ENCODE assay signal across 8 mouse cellular contexts in genomic region chr3:116594076-116594727, GRCm38 (mm10). TPM values are rescaled to one million over a fixed set of nuclear protein-coding genes. Genes with fewer than 3 reads are reported as not detected.
DNase-seq lines count a peak whose midpoint lies in the region; ATAC-seq and TF ChIP-seq lines count a peak whose summit lies in the region.

No protein-coding gene starts in this region.

- intact Hi-C loops in left cerebral cortex, postnatal 4 days (cut with DNase I): loop anchor here (5.0 kb wide), 1 partner anchor 158 kb away; no protein-coding TSS in a partner anchor

- H3K9me3 ChIP-seq in forebrain, embryonic 10.5 days: no peaks in the 10 kb centered on the region
- H3K9me3 ChIP-seq in liver, embryonic 11.5 days (ENCODE audit: control insufficient read depth, low read length): no peaks in the 10 kb centered on the region
- H3K9me3 ChIP-seq in stomach, embryonic 15.5 days: no peaks in the 10 kb centered on the region

- peak overlapping the region; percentile 71 for H3K27ac ChIP-seq in bone marrow macrophage, adult 2 months (ENCODE audit: insufficient read depth, low read depth, low read length)
- peak overlapping the region; percentile 95 for H3K27ac ChIP-seq in forebrain, embryonic 10.5 days
- H3K27ac ChIP-seq in liver, embryonic 11.5 days (ENCODE audit: low read depth, low read length): peak overlapping the region; percentile 33
- peak overlapping the region; percentile 84 for H3K27ac ChIP-seq in stomach, embryonic 15.5 days

- H3K4me1 ChIP-seq in bone marrow macrophage, adult 2 months (ENCODE audit: control insufficient read depth, insufficient read depth, low read length): peaks cover 9% of the 10 kb centered on the region
- peaks cover 21% of the 10 kb centered on the region for H3K4me1 ChIP-seq in forebrain, embryonic 10.5 days
- H3K4me1 ChIP-seq in liver, embryonic 11.5 days (replicated peaks; ENCODE audit: control insufficient read depth, insufficient read depth, low read length): peaks cover 9% of the 10 kb centered on the region; the same call in 1 of the 2 replicates
- no peaks in the 10 kb centered on the region for H3K4me1 ChIP-seq in stomach, embryonic 15.5 days

- H3K4me2 ChIP-seq in liver, embryonic 11.5 days: peak overlapping the region; percentile 62
- H3K4me2 ChIP-seq in stomach, embryonic 15.5 days: peak overlapping the region; percentile 47

- TF ChIP-seq CTCF in bone marrow macrophage, adult 2 months (IDR thresholded peaks at IDR 0.05; ENCODE audit: low read depth, low read length): no peak

- H3K9ac ChIP-seq in liver, embryonic 11.5 days (ENCODE audit: low read depth, low read length): peak overlapping the region; percentile 91
- peak overlapping the region; percentile 66 for H3K9ac ChIP-seq in stomach, embryonic 15.5 days

- no peak for TF ChIP-seq POLR2A in bone marrow macrophage, adult 2 months (IDR thresholded peaks at IDR 0.05; ENCODE audit: borderline replicate concordance, low read depth, low read length)

- WGBS in forebrain, embryonic 10.5 days: 2% methylated on average over 22 of the region's 22 CpGs
- WGBS in liver, embryonic 11.5 days: 2% methylated on average over 22 of the region's 22 CpGs
- 2% methylated on average over 22 of the region's 22 CpGs for WGBS in stomach, embryonic 15.5 days

- peaks cover 48% of the 10 kb centered on the region for H3K36me3 ChIP-seq in forebrain, embryonic 10.5 days (replicated peaks)
- H3K36me3 ChIP-seq in liver, embryonic 11.5 days (ENCODE audit: control insufficient read depth, insufficient read depth, low read length): peaks cover 10% of the 10 kb centered on the region
- peaks cover 24% of the 10 kb centered on the region; the same call in 1 of the 2 replicates for H3K36me3 ChIP-seq in stomach, embryonic 15.5 days

- peak; percentile 56 for DNase-seq in left cerebral cortex, postnatal 4 days
- DNase-seq in left cerebral cortex, adult 8-10 months (ENCODE audit: low spot score in 2 of 2): no peak
- DNase-seq in forebrain, embryonic 10.5 days (ENCODE audit: extremely low spot score, low spot score): no peak
- no peak for DNase-seq in liver, embryonic 11.5 days (ENCODE audit: low spot score)
- no peak for DNase-seq in gastrocnemius, postnatal 10 days
- no peak for DNase-seq in cerebellum, adult 11-12 months

- no peaks in the 10 kb centered on the region for H3K27me3 ChIP-seq in forebrain, embryonic 10.5 days (ENCODE audit: poor library complexity, severe bottlenecking)
- H3K27me3 ChIP-seq in liver, embryonic 11.5 days (replicated peaks; ENCODE audit: control insufficient read depth, insufficient read depth, low read length): no peaks in the 10 kb centered on the region
- no peaks in the 10 kb centered on the region for H3K27me3 ChIP-seq in stomach, embryonic 15.5 days (replicated peaks)

- H3K4me3 ChIP-seq in bone marrow macrophage, adult 2 months (ENCODE audit: insufficient read depth, low read length): peak overlapping the region; percentile 78
- H3K4me3 ChIP-seq in forebrain, embryonic 10.5 days: peak overlapping the region; percentile 90
- peak overlapping the region; percentile 82 for H3K4me3 ChIP-seq in liver, embryonic 11.5 days (ENCODE audit: low read depth, low read length)
- H3K4me3 ChIP-seq in stomach, embryonic 15.5 days (replicated peaks): peak overlapping the region; percentile 92

- peak; percentile 59 for ATAC-seq in liver, embryonic 11.5 days (replicated peaks; ENCODE audit: low FRiP score)
- ATAC-seq in stomach, embryonic 15.5 days (ENCODE audit: insufficient read depth, low FRiP score, low read depth): peak; percentile 54; the same call in 1 of the 2 replicates

RNA-seq across cellular contexts. Expression of gene Sass6, which starts 0.6 kb away (rescaled TPM):
- 10 to 100 TPM; 11.5 to 12.3 TPM for total RNA-seq in left cerebral cortex, postnatal 4 days (2021)
- total RNA-seq in left cerebral cortex, adult 8-10 months (2022): 1 to 10 TPM; 6.4 to 8.3 (median 7.9) TPM
- polyA plus RNA-seq in bone marrow macrophage, adult 2 months (2012; ENCODE audit: insufficient read depth, insufficient read length, missing spikeins): 19.9 and 25.8 TPM in 2 replicates
- 42.7 and 43.1 TPM in 2 replicates for polyA plus RNA-seq in forebrain, embryonic 10.5 days (2016; fragmentation: Nextera tagmentation; extraction: Ambion mirVana)
- 30.4 and 32.4 TPM in 2 replicates for polyA plus RNA-seq in liver, embryonic 11.5 days (2014; fragmentation: Nextera tagmentation; extraction: Ambion mirVana)
- 20.5 and 20.7 TPM in 2 replicates for polyA plus RNA-seq in stomach, embryonic 15.5 days (2015; fragmentation: Nextera tagmentation; extraction: Ambion mirVana)
- total RNA-seq in gastrocnemius, postnatal 10 days (2021): 1 to 10 TPM; 4.4 to 5.2 TPM

RNA-seq across cellular contexts. Expression of gene Trmt13, which starts 20.2 kb away (rescaled TPM):
- 10 to 100 TPM; 17.9 to 20.0 TPM for total RNA-seq in left cerebral cortex, postnatal 4 days (2021)
- 10 to 100 TPM; 16.8 to 21.1 (median 19.8) TPM for total RNA-seq in left cerebral cortex, adult 8-10 months (2022)
- 17.7 and 22.6 TPM in 2 replicates for polyA plus RNA-seq in bone marrow macrophage, adult 2 months (2012; ENCODE audit: insufficient read depth, insufficient read length, missing spikeins)
- polyA plus RNA-seq in forebrain, embryonic 10.5 days (2016; fragmentation: Nextera tagmentation; extraction: Ambion mirVana): 22.5 and 23.7 TPM in 2 replicates
- polyA plus RNA-seq in liver, embryonic 11.5 days (2014; fragmentation: Nextera tagmentation; extraction: Ambion mirVana): 23.4 and 26.3 TPM in 2 replicates
- polyA plus RNA-seq in stomach, embryonic 15.5 days (2015; fragmentation: Nextera tagmentation; extraction: Ambion mirVana): 28.4 and 29.8 TPM in 2 replicates
- 1 to 10 TPM; 6.9 to 9.3 TPM for total RNA-seq in gastrocnemius, postnatal 10 days (2021)

RNA-seq across cellular contexts. Expression of gene Lrrc39, which starts 31.4 kb away (rescaled TPM):
- not detected for total RNA-seq in left cerebral cortex, postnatal 4 days (2021)
- total RNA-seq in left cerebral cortex, adult 8-10 months (2022): under 1 TPM; 0.11 to 0.25 (median 0.16) TPM
- polyA plus RNA-seq in bone marrow macrophage, adult 2 months (2012; ENCODE audit: insufficient read depth, insufficient read length, missing spikeins): 0.35 TPM in 1 of 2 replicates, not detected in the other
- 0.49 and 0.73 TPM in 2 replicates for polyA plus RNA-seq in forebrain, embryonic 10.5 days (2016; fragmentation: Nextera tagmentation; extraction: Ambion mirVana)
- 2.1 and 2.8 TPM in 2 replicates for polyA plus RNA-seq in liver, embryonic 11.5 days (2014; fragmentation: Nextera tagmentation; extraction: Ambion mirVana)
- 1.5 and 2.2 TPM in 2 replicates for polyA plus RNA-seq in stomach, embryonic 15.5 days (2015; fragmentation: Nextera tagmentation; extraction: Ambion mirVana)
- 10 to 100 TPM; 38.4 to 39.8 TPM for total RNA-seq in gastrocnemius, postnatal 10 days (2021)

Comparison
In these comparisons a context has a peak if more than half of its experiments do, and no peak if none do; other contexts are left out.
1. H3K27ac ChIP-seq: peak in every context shown above with its lines; median percentile 95 in forebrain, embryonic 10.5 days; 84 in stomach, embryonic 15.5 days; 71 in bone marrow macrophage, adult 2 months; 33 in liver, embryonic 11.5 days.